16 mouse cellular contexts compared by ENCODE assay signal in the genomic region with DNA sequence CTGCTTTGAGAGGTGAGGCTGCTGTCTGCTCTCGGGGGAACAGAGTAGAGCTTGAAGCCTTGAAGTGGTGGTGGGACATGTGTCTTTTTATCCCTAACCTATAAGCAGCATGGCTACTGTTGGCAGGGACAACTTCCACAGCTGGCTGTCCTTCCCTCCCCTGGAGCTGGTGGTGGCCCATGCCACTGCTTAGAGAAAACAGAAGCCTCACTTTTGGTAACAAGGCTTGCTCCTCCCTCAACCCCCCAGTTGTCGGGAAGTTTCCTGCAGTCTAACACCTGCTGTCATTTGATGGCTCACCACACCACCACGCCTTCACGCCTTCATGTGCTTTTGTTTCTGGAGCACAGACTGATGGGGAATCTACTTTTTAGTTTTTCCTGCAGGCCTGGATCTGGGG. TPM values are rescaled to one million over a fixed set of nuclear protein-coding genes. Genes with fewer than 3 reads are reported as not detected.
A peak's percentile ranks its signal among the peaks of the same experiment; 100 is the strongest.
DNase-seq lines count a peak whose midpoint lies in the region.
"Had no signal": no experiment of that assay in that cellular context is flagged by ENCODE, and none has a peak within 500 bp of the region (broad histone marks: within the 10 kb centered on the region; RNA-seq: fewer than 3 reads in every experiment).

No protein-coding gene starts in this region.

- DNase-seq in heart, adult 11 months, result peak; percentile 90
- no peak for DNase-seq in heart, postnatal 4 days
- peak; percentile 42 for DNase-seq in T-cell, adult 2 months (ENCODE audit: low spot score)
- DNase-seq in natural killer cell, adult 2 months (ENCODE audit: low spot score in 2 of 2), result peak; percentile 50 to 61
- peak; percentile 69 for DNase-seq in thymus, postnatal 25 days
- DNase-seq in frontal cortex, postnatal 25 days (ENCODE audit: low spot score in 2 of 2), result no peak
- no peak for DNase-seq in frontal cortex, adult 2 months (ENCODE audit: extremely low spot score in 1 of 2, low spot score in 1 of 2)
- no peak for DNase-seq in adrenal gland, postnatal 14 days
- DNase-seq: adrenal gland, postnatal 36 days; cerebellum, adult 9-10 months; kidney, adult 2 months; lung, adult 18-20 months; lung, postnatal 10 days; right cerebral cortex, postnatal 14 days; spleen, adult 18-20 months had no signal

RNA-seq across cellular contexts. Expression of a gene that starts 11.9 kb away (rescaled TPM):
- total RNA-seq in heart, postnatal 4 days (2021), result under 1 TPM; 0.20 to 0.26 TPM
- polyA plus RNA-seq in frontal cortex, adult 2 months (2012; rRNA removed), result 0.15 and 0.22 TPM in 2 replicates
- total RNA-seq in adrenal gland, postnatal 14 days (2021), result 0.52 and 2.1 TPM in 2 replicates
- polyA plus RNA-seq: midbrain, embryonic 11.5 days had no signal

RNA-seq across cellular contexts. Expression of a gene that starts 51.5 kb away (rescaled TPM):
- 10 to 100 TPM; 19.0 to 20.8 TPM for total RNA-seq in heart, postnatal 4 days (2021)
- polyA plus RNA-seq in frontal cortex, adult 2 months (2012; rRNA removed), result 24.8 and 27.9 TPM in 2 replicates
- total RNA-seq in adrenal gland, postnatal 14 days (2021), result 27.7 and 28.3 TPM in 2 replicates

RNA-seq across cellular contexts. Expression of a gene that starts 51.5 kb away (rescaled TPM):
- 10 to 100 TPM; 56.9 to 65.3 TPM for total RNA-seq in heart, postnatal 4 days (2021)
- polyA plus RNA-seq in frontal cortex, adult 2 months (2012; rRNA removed), result 28.7 and 32.4 TPM in 2 replicates
- total RNA-seq in adrenal gland, postnatal 14 days (2021), result 239 and 253 TPM in 2 replicates

Comparison
In these comparisons a context has a peak if more than half of its experiments do, and no peak if none do; other contexts are left out.
1. DNase-seq: peak in heart, adult 11 months (single experiment), T-cell, adult 2 months (single experiment), natural killer cell, adult 2 months (2 of 2) and thymus, postnatal 25 days (single experiment); none in heart, postnatal 4 days (single experiment), frontal cortex, postnatal 25 days (0 of 2), frontal cortex, adult 2 months (0 of 2) and adrenal gland, postnatal 14 days (single experiment).